Mouse (Mus musculus) kidney, postnatal 4 days (tissue): ENCODE data around the gene Ugt1a7c.
A peak's percentile ranks its signal among the peaks of the same experiment; 100 is the strongest.

Experiments used
- DNase-seq, 2 experiments: peaks; one replicate each; pipeline ENCODE4 v3.0.0; 2021; ENCODE audit warnings: mixed read lengths in 2 of 2

Ugt1a7c gene

GRCm38 (mm10) chr1:88245881-88246280 lies 151.0 kb downstream of the Ugt1a7c start:
- no peak for DNase-seq

GRCm38 (mm10) chr1:88246386-88246785 lies 151.5 kb downstream of the Ugt1a7c start:
- no peak for DNase-seq

DNA sequence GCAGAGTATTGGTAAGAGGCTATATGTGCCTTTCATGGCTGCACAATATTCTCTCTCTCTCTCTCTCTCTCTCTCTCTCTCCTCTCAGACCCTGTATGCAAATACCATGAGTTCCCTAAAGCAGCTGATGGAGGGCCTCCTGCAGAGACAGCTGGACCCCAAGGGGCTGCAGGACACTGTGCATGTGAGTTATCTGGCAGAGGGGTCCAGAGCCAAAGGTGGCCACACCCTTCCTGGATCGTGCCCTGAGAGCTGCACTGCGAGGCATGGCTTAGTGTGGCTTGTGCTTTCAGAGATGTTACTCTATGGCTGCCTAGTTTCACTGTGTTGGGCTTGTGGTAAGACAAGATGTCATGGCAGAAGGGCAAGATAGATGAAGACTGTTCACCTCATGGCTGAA lies 152.8 kb downstream of the Ugt1a7c start:
- no peak for DNase-seq

DNA sequence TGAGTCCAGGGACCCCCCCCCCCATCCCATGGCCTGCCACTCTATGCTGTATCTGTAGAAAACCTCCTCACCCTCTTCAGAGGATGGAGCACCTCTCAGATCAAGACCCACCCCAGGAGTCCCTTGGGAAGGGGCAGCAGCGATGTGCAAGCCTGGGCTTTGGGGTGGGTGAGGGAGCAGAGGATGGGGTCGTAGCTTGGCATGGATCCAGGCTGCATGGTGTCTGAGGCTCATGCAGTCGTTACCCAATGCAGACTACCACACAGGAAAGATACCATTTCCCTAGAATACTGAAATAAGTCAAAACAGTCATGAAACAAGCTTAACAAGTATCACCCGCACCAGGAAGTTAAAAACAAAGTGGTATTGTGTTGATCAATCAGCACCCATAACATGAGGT lies 153.8 kb downstream of the Ugt1a7c start:
- no peak for DNase-seq

- no peak for DNase-seq
Measured at GRCm38 (mm10) chr1:88249596-88249995, 154.7 kb downstream of the Ugt1a7c start.

GRCm38 (mm10) chr1:88250023-88250422 lies 155.2 kb downstream of the Ugt1a7c start:
- DNase-seq = no peak

GRCm38 (mm10) chr1:88253106-88253505 lies 158.2 kb downstream of the Ugt1a7c start:
- no peak for DNase-seq

- no peak for DNase-seq
Measured at GRCm38 (mm10) chr1:88253540-88253939, 158.7 kb downstream of the Ugt1a7c start.

- no peak for DNase-seq
Measured at GRCm38 (mm10) chr1:88254793-88255465, 160.1 kb downstream of the Ugt1a7c start.

GRCm38 (mm10) chr1:88255466-88255857 lies 160.6 kb downstream of the Ugt1a7c start:
- DNase-seq = no peak

DNA sequence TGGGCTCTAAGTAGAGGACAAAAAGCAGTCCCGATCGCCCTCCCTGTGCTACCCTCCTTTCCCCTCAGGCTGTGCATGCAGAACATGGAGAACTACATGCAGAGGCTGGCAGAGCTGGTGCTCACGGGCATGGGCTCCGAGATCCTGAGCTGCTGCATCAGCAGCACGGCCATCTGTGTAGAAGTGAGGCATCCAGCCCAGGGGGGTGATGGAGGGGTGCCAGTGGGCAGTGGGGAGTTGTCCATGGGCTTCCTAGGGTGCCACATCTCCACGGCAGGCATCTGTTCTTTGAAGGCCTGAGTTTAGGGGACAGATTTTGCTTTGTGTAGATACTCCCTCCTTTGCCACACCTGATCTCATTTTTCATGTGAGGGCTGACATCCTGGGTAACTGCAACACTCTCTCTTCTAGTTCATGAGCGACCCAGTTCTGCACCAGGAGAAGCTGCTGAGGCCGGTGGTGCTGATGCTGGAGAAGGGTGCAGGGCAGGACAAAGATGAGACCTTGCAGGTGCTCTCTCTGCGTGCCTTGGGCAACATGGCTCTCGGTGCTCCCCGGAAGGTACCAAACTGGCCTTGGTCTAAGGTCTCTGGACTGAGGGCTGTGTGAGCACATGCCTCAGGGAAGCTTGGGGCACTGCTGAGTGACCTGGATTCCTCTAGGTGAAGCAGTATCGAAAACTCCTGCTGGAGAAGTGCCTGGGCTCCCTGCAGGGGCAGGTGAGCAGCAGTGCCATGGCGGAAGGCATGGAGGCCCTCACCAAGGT lies 161.3 kb downstream of the Ugt1a7c start:
- DNase-seq = no peak

DNA sequence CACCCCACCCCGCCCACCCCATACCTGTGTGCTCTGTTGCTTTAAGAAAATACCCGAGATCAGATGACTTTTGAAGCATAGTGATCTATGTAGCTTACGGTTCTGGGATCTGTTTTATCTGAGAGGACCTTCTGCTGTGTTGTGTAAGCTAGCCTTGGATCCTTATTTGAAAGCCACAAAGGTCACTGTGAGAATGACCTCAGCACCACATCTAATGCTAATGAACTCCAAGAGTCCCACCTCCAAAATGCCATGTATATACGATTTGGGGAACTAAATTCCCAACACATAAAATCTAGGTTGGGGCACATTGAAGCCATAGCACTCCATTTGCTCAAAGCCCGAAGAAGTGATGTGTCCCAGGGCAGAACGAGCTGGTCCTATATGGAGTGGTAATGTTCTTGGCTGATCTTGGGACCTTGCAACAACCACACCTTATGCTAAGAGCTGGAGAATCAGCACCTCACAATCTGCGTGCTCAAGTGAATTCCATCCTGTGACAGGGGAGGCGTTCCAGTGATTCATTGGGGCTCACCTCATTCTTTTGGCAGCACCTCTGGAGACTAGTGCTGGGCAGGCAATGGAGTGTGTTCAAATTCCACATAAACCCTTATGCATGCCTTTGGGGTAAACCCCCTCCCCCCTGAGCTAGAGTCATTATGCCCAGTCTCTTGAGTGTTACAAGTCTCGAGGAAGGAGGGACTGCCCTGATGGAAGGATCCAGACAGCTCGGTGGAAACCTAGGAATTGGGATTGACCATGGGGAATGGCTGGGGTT lies 162.2 kb downstream of the Ugt1a7c start:
- DNase-seq = no peak

GRCm38 (mm10) chr1:88257681-88258080 lies 162.8 kb downstream of the Ugt1a7c start:
- DNase-seq = peak in 1 of 2 experiments; percentile 7

GRCm38 (mm10) chr1:88258361-88258760 lies 163.5 kb downstream of the Ugt1a7c start:
- DNase-seq = peak in 1 of 2 experiments; percentile 15

GRCm38 (mm10) chr1:88258881-88259642 lies 164.2 kb downstream of the Ugt1a7c start:
- DNase-seq = peak; percentile 62 to 71

DNA sequence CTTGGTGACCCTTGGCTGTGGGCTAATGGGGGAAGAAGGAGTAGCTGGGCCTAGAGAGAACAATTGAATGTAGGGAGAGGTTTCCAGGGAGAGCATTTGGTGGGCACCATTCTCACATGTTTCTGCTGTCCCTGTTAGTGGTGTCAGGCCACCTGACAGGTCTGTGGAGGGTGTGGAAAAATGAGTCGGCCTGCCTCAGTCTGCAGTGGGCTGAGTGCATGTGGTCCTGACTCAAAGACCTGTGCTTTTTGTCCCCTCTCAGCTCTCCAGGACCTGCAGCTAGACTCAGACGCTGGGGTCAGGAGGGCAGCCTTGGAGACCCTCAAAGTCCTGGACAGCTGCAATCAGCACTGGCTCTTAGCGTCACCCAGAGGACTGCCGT lies 164.8 kb downstream of the Ugt1a7c start:
- peak in 1 of 2 experiments; percentile 41 for DNase-seq

DNA sequence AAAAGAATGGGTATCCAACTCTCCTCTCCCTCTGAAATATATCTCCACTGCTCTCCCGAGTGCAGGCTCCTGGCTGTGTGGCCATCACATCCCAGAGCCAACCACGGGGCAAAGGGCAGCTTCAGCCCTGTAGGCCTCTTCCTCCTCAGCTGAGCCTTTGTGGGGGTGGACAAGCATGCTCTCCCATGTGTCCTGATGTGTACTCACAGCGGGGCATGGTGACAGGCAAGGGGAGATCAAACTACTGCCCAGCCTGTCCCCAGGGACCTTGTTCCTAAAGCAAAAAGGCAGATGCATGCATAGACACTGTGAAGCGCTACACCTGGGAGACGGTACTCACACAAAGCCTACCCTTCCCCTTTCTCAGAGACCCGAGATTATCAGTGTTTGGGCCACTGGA lies 165.3 kb downstream of the Ugt1a7c start:
- DNase-seq = peak; percentile 73 to 78

GRCm38 (mm10) chr1:88260604-88261377 lies 165.9 kb downstream of the Ugt1a7c start:
- DNase-seq = peak in 1 of 2 experiments; percentile 15

DNA sequence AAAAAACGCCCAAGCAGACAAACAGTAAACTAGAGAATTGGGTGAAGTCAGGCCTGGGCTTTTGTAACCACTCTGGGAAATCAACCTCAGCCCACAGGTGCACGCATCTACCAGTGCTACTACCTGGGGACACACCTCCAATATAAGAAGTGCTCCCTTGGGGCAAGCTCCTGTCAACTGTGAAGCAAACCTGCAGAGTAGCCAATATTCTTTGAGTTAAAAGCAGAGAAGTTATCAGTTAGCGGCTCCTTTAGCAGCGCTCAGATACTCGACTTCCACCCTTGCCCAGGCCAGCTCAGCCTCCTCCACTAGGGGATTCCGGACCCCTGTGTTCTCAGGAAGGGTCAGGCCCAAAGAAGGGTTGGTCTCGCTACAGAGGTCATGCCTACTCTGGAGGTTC lies 166.8 kb downstream of the Ugt1a7c start:
- no peak for DNase-seq

DNA sequence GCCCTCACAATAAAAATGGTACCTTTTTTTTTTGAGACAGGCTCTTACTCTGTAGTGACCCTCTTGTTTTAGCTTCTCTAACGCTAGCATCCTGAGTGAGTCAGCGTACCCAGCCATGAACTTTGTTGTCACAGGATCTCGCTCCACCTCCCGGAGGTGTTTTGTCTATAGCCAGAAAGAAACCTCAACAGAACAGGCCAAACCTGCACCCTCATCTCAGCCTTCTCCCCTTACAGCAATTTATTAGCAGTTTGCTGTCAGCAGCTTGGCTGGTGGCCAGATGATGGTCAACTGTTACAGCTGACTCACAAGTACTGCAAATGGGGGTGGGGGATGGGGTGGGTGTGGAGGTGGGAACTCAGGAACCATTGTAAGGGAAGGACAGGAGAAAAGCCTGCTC lies 167.4 kb downstream of the Ugt1a7c start:
- peak; percentile 81 to 86 for DNase-seq

DNA sequence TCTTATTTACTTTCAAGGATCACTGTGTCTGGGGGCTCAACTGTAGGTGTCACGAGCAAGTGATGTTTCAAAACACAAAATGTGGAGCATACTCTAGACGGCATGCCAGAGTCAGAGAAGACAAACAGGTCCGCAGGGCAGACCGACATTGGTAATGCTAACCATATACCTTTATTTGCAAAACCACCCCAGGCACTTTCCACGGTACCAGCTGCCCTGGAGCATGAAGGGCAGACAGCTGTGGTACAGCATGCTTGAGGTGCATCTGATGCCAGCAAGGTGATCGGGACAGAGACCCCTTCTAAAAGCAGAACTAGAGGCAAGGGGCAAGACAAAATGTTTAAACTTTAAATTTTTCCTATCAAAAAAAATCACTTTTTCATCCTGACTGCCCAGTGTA lies 168.1 kb downstream of the Ugt1a7c start:
- DNase-seq = no peak

- DNase-seq = no peak
Measured at GRCm38 (mm10) chr1:88263778-88264177, 168.9 kb downstream of the Ugt1a7c start.
